ENCODE assay signal across 13 mouse cellular contexts in genomic region chr7:7005441-7005840, GRCm38 (mm10). TPM values are rescaled to one million over a fixed set of nuclear protein-coding genes. Genes with fewer than 3 reads are reported as not detected.
"Had no signal": no experiment of that assay in that cellular context is flagged by ENCODE, and none has a peak within 500 bp of the region (broad histone marks: within the 10 kb centered on the region; RNA-seq: fewer than 3 reads in every experiment).

No protein-coding gene starts in this region.

RNA-seq across cellular contexts. Expression of gene Aurkc, which starts 10.3 kb away (rescaled TPM):
- total RNA-seq: common myeloid progenitor, adult 5-6 weeks; forebrain, postnatal 0 days; gastrocnemius, adult 18-20 months; gastrocnemius, adult 2 months; gastrocnemius, adult 8-10 months; gastrocnemius, postnatal 10 days; gastrocnemius, postnatal 14 days; gastrocnemius, postnatal 25 days; gastrocnemius, postnatal 36 days; gastrocnemius, postnatal 4 days; granulocyte monocyte progenitor cell, adult 5-6 weeks; heart, adult 18-20 months; heart, adult 2 months had no signal
